Mouse (Mus musculus): ENCODE measurements at regions not wholly inside any gene's neighbourhood (a gene's known extent, or its start where the extent isn't known, plus 50 kb on each side); places are given as distances from the start of the nearest gene placed in this dataset.
"Not testable (repeated sequence)": the region's sequence is repeated elsewhere in the genome, so short reads cannot be mapped to it uniquely, and the experiment has no call there.

- Histone ChIP-seq H3K36me3 (replicated peaks) (no peaks in the 10 kb centered on the region), H3K4me1 (no peaks in the 10 kb centered on the region), H3K27ac (replicated peaks) (no peak overlapping the region), H3K27me3 (replicated peaks; ENCODE audit: low read depth, poor library complexity, severe bottlenecking) (no peaks in the 10 kb centered on the region), H3K9me3 (no peaks in the 10 kb centered on the region), H3K4me3 (no peak overlapping the region)
- 65% methylated on average over 8 of the region's 8 CpGs for WGBS
- no peak for DNase-seq (ENCODE audit: low spot score)
These were observed 393.2 kb downstream of the Pid1 start for GRCm38 (mm10) chr1:83970641-83971285.

DNA sequence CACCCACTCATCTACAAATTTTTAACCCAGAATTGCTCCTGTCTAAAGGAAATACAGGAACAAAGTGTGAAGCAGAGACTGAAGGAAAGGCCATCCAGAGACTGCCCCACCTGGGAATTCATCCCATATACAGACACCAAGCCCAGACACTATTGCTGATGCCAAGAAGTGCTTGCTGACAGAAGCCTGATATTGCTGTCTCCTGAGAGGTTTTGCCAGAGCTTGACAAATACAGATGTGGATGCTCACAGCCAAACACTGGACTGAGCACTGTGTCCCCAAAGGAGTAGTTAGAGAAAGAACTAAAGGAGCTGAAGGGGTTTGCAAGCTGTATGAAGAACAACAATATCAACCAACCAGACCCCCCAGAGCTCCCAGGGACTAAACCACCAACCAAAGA lies 399.3 kb downstream of the Pid1 start:
- H3K4me3 ChIP-seq; H3K9me3 ChIP-seq; H3K4me1 ChIP-seq; H3K27ac ChIP-seq (replicated peaks); H3K36me3 ChIP-seq (replicated peaks); DNase-seq (ENCODE audit: low spot score); H3K27me3 ChIP-seq (replicated peaks; ENCODE audit: low read depth, poor library complexity, severe bottlenecking): not testable (repeated sequence)

GRCm38 (mm10) chr1:83961761-83962160 lies 402.2 kb downstream of the Pid1 start:
- Histone ChIP-seq H3K9me3 (no peaks in the 10 kb centered on the region), H3K27me3 (replicated peaks; ENCODE audit: low read depth, poor library complexity, severe bottlenecking) (no peaks in the 10 kb centered on the region), H3K27ac (replicated peaks) (no peak overlapping the region), H3K4me1 (no peaks in the 10 kb centered on the region), H3K4me3 (no peak overlapping the region), H3K36me3 (replicated peaks) (no peaks in the 10 kb centered on the region)
- WGBS, result 90% methylated on average over 2 of the region's 2 CpGs
- no peak for DNase-seq (ENCODE audit: low spot score)

GRCm38 (mm10) chr1:83959756-83960155 lies 404.2 kb downstream of the Pid1 start:
- no peak overlapping the region for H3K4me3 ChIP-seq
- 91% methylated on average over 4 of the region's 4 CpGs for WGBS
- no peak overlapping the region for H3K27ac ChIP-seq (replicated peaks)
- no peaks in the 10 kb centered on the region for H3K36me3 ChIP-seq (replicated peaks)
- no peak for DNase-seq (ENCODE audit: low spot score)
- H3K9me3 ChIP-seq, result no peaks in the 10 kb centered on the region
- H3K4me1 ChIP-seq, result no peaks in the 10 kb centered on the region
- H3K27me3 ChIP-seq (replicated peaks; ENCODE audit: low read depth, poor library complexity, severe bottlenecking), result no peaks in the 10 kb centered on the region

DNA sequence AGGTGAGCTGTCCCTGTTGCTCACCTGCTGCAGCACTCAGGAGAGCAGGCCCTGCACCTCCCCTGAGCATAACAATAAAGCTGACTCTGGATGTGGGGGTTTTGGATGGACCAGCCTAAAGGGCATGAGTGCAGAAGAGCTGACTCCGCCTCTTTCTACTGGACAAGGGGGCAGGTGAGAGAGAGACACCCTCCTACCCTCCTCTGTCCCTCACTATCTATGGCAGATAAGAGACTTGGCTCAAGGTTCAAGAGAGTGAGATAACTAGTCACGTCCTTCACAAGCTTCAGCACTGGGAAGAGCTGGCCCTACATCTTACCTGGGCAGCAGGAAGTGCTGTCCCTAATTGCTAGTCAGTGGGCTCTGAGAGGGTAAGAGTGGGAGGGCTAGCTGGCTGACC lies 441.1 kb downstream of the Pid1 start:
- Histone ChIP-seq H3K27me3 (replicated peaks; ENCODE audit: low read depth, poor library complexity, severe bottlenecking) (no peaks in the 10 kb centered on the region), H3K9me3 (no peaks in the 10 kb centered on the region), H3K4me1 (no peaks in the 10 kb centered on the region), H3K4me3 (no peak overlapping the region), H3K27ac (replicated peaks) (no peak overlapping the region), H3K36me3 (replicated peaks) (no peaks in the 10 kb centered on the region)
- DNase-seq (ENCODE audit: low spot score), result no peak
- WGBS, result 82% methylated on average over 2 of the region's 2 CpGs

DNA sequence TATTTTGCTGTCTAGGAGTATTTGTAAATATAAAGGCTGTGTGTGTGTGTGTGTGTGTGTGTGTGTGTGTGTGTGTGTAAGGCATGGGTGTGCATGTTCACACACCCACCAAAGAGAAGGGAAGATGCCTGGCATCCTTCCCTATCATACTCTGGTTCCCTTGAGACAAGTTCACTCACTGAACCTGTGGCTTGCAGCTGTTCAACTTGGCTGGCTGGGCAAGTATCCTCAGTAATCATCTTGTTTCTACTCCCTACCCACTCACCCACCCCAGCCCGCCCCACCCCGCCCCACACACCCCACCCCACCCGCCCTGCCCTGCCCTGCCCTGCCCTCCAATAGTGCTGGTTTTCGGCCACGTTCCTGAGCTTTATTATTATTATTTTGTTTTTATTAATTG lies 448.5 kb downstream of the Pid1 start:
- Histone ChIP-seq H3K27me3 (replicated peaks; ENCODE audit: low read depth, poor library complexity, severe bottlenecking) (no peaks in the 10 kb centered on the region), H3K4me1 (no peaks in the 10 kb centered on the region), H3K4me3 (no peak overlapping the region), H3K36me3 (replicated peaks) (no peaks in the 10 kb centered on the region), H3K27ac (replicated peaks) (no peak overlapping the region), H3K9me3 (no peaks in the 10 kb centered on the region)
- no peak for DNase-seq (ENCODE audit: low spot score)
- 95% methylated on average over 4 of the region's 5 CpGs for WGBS

DNA sequence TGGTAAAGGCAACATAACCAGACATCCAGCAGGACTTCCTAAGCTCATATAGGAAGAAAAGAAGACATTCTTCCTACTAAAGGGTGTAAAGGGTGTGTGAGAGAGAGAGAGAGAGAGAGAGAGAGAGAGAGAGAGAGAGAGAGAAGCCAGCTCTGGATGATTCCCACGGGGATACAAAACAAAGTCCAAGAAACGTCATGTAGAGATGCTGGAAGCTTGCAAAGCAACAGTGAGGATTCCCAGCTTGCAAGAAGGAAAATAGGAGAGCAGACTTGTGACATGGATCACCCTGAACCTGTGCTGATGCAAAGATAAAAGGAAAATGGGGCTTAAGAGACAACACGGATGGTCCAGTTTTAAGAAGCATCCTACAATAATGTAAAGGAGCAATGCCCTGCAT lies 456.6 kb downstream of the Pid1 start:
- Histone ChIP-seq H3K27ac (replicated peaks) (no peak overlapping the region), H3K36me3 (replicated peaks) (no peaks in the 10 kb centered on the region), H3K9me3 (no peaks in the 10 kb centered on the region), H3K27me3 (replicated peaks; ENCODE audit: low read depth, poor library complexity, severe bottlenecking) (no peaks in the 10 kb centered on the region), H3K4me3 (no peak overlapping the region), H3K4me1 (no peaks in the 10 kb centered on the region; the same call in 1 of the 2 replicates)
- DNase-seq (ENCODE audit: low spot score), result no peak
- 61% methylated on average over 3 of the region's 3 CpGs for WGBS

GRCm38 (mm10) chr1:83906906-83907305 lies 457.1 kb downstream of the Pid1 start:
- no peak for DNase-seq (ENCODE audit: low spot score)
- H3K36me3 ChIP-seq (replicated peaks), result no peaks in the 10 kb centered on the region
- H3K9me3 ChIP-seq, result no peaks in the 10 kb centered on the region
- no peak overlapping the region for H3K4me3 ChIP-seq
- H3K27ac ChIP-seq (replicated peaks), result no peak overlapping the region
- no peaks in the 10 kb centered on the region for H3K27me3 ChIP-seq (replicated peaks; ENCODE audit: low read depth, poor library complexity, severe bottlenecking)
- H3K4me1 ChIP-seq, result no peaks in the 10 kb centered on the region; the same call in 1 of the 2 replicates

DNA sequence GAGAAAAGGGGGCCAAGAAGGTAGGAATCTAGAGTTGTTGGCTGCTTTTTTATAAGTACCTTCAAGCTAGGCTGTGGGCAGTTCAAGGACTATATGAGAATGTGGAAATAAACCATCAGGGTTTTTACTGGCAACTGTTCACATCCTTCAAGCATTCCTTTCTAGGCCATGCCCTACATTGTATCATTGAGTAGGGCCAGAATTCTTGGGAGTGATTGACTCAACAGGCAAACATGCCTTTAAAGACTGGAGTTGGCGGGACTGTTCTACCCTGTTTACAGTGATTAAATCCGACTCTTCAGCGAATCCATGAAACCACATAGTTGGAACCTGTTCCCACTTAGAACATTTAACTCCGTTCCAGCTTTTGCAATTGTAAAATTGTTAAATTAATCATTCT lies 463.8 kb downstream of the Pid1 start:
- Histone ChIP-seq H3K4me1 (peaks cover 20% of the 10 kb centered on the region), H3K4me3 (no peak overlapping the region), H3K36me3 (replicated peaks) (no peaks in the 10 kb centered on the region), H3K27ac (replicated peaks) (no peak overlapping the region), H3K9me3 (no peaks in the 10 kb centered on the region), H3K27me3 (replicated peaks; ENCODE audit: low read depth, poor library complexity, severe bottlenecking) (no peaks in the 10 kb centered on the region)
- no peak for DNase-seq (ENCODE audit: low spot score)
- WGBS, result 85% methylated on average over 4 of the region's 4 CpGs

GRCm38 (mm10) chr1:83896650-83897049 lies 467.3 kb downstream of the Pid1 start:
- H3K27ac ChIP-seq (replicated peaks), result no peak overlapping the region
- H3K9me3 ChIP-seq, result no peaks in the 10 kb centered on the region
- WGBS, result 30% methylated on average over 5 of the region's 5 CpGs
- H3K4me3 ChIP-seq, result no peak overlapping the region
- no peaks in the 10 kb centered on the region for H3K27me3 ChIP-seq (replicated peaks; ENCODE audit: low read depth, poor library complexity, severe bottlenecking)
- DNase-seq (ENCODE audit: low spot score), result peak; percentile 31
- H3K36me3 ChIP-seq (replicated peaks), result no peaks in the 10 kb centered on the region
- H3K4me1 ChIP-seq, result peaks cover 20% of the 10 kb centered on the region

DNA sequence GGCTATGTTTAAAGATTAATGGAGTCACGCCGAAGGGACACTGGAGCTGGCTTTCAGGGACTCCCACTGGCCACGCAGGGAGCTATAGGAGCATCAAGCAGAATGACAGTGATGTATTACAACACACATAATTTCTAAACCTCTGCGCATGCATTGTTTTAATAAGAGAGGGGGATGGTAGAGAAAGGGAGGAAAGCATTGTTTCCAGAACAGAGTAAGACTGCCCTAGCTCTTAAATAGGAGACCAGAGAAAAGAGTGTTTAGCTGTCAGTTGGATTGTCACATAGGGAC lies 471.1 kb upstream of the Sphkap start:
- Histone ChIP-seq H3K27ac (replicated peaks) (no peak overlapping the region), H3K4me1 (no peaks in the 10 kb centered on the region), H3K4me3 (no peak overlapping the region), H3K36me3 (replicated peaks) (no peaks in the 10 kb centered on the region), H3K27me3 (replicated peaks; ENCODE audit: low read depth, poor library complexity, severe bottlenecking) (no peaks in the 10 kb centered on the region), H3K9me3 (no peaks in the 10 kb centered on the region)
- DNase-seq (ENCODE audit: low spot score), result no peak
- 93% methylated on average over 4 of the region's 4 CpGs for WGBS

GRCm38 (mm10) chr1:83878330-83879108 lies 470.5 kb upstream of the Sphkap start:
- H3K27ac ChIP-seq (replicated peaks), result no peak overlapping the region
- H3K9me3 ChIP-seq, result no peaks in the 10 kb centered on the region
- no peaks in the 10 kb centered on the region for H3K36me3 ChIP-seq (replicated peaks)
- H3K4me3 ChIP-seq, result no peak overlapping the region
- H3K27me3 ChIP-seq (replicated peaks; ENCODE audit: low read depth, poor library complexity, severe bottlenecking), result no peaks in the 10 kb centered on the region
- H3K4me1 ChIP-seq, result no peaks in the 10 kb centered on the region
- 89% methylated on average over 8 of the region's 8 CpGs for WGBS
- DNase-seq (ENCODE audit: low spot score), result no peak

GRCm38 (mm10) chr1:83870853-83871567 lies 463.0 kb upstream of the Sphkap start:
- Histone ChIP-seq H3K36me3 (replicated peaks) (no peaks in the 10 kb centered on the region), H3K4me3 (no peak overlapping the region), H3K9me3 (no peaks in the 10 kb centered on the region), H3K27me3 (replicated peaks; ENCODE audit: low read depth, poor library complexity, severe bottlenecking) (no peaks in the 10 kb centered on the region), H3K27ac (replicated peaks) (peak overlapping the region; percentile 48), H3K4me1 (peaks cover 28% of the 10 kb centered on the region)
- peak; percentile 87 for DNase-seq (ENCODE audit: low spot score)
- WGBS, result 29% methylated on average over 5 of the region's 5 CpGs

All from embryonic facial prominence, embryonic 10.5 days (tissue).